ENCODE assay signal across 8 mouse cellular contexts in the genomic region with DNA sequence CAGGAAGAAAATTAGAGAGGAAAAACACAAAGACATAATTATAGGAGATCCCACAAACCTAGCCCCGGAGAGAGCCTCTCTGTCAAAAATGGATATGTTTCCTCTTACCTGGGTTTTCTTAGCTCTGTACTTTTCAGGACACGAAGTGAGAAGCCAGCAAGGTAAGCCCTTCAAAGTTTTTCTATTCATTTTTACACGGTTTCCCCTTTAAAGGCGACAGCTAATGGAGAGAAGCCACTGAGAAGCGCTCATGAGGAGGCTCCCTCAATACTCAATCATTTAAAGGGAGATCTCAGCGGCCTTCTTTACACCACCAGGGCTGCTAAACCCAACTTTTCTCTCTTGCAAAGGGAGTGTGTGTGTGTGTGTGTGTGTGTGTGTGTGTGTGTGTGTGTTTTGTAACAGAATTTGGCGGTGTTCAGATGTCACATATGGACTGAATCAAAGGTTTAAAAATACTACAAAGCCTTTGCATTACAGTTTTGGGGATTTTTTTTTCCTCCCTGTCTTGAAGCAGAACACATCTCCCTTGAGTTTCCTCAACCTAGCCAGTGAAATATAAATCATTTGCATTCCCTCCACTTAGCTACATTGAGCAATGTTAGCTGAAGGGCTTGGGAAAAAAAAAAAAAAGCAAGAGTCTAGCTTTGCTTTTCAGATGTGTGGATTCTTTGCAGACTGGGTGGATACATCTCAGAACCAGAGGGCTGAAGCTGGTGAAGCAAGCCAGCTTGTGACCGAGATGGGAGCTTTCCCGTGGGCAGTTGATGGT. TPM values are rescaled to one million over a fixed set of nuclear protein-coding genes. Genes with fewer than 3 reads are reported as not detected.
DNase-seq lines count a peak whose midpoint lies in the region; ATAC-seq and TF ChIP-seq lines count a peak whose summit lies in the region.

No protein-coding gene starts in this region.

- H3K4me2 ChIP-seq in limb, embryonic 14.5 days (replicated peaks; ENCODE audit: low read depth, low read length, severe bottlenecking): peak overlapping the region; percentile 98
- peak overlapping the region; percentile 96 for H3K4me2 ChIP-seq in stomach, embryonic 15.5 days

- H3K4me1 ChIP-seq in megakaryocyte, embryonic 14.5 days: peaks cover 41% of the 10 kb centered on the region
- H3K4me1 ChIP-seq in limb, embryonic 14.5 days (ENCODE audit: control insufficient read depth, insufficient read depth, low read length): peaks cover 38% of the 10 kb centered on the region
- peaks cover 28% of the 10 kb centered on the region for H3K4me1 ChIP-seq in stomach, embryonic 15.5 days

- H3K36me3 ChIP-seq in megakaryocyte, embryonic 14.5 days (replicated peaks; ENCODE audit: low read length): no peaks in the 10 kb centered on the region
- H3K36me3 ChIP-seq in limb, embryonic 14.5 days (ENCODE audit: control insufficient read depth, insufficient read depth, low read length): no peaks in the 10 kb centered on the region
- H3K36me3 ChIP-seq in stomach, embryonic 15.5 days: no peaks in the 10 kb centered on the region

- H3K9ac ChIP-seq in limb, embryonic 14.5 days (ENCODE audit: low read depth, low read length, severe bottlenecking): peak overlapping the region; percentile 73
- peak overlapping the region; percentile 27; the same call in 1 of the 2 replicates for H3K9ac ChIP-seq in stomach, embryonic 15.5 days

- no peak for TF ChIP-seq POLR2A in limb, embryonic 14.5 days (IDR thresholded peaks at IDR 0.05; ENCODE audit: borderline replicate concordance, extremely low read depth, insufficient read depth, insufficient read length)

- peak overlapping the region; percentile 77 for H3K27ac ChIP-seq in limb, embryonic 14.5 days (replicated peaks; ENCODE audit: low read depth, low read length)
- peak overlapping the region; percentile 73 for H3K27ac ChIP-seq in stomach, embryonic 15.5 days

- no peak for ATAC-seq in megakaryocyte, adult 5-6 weeks (ENCODE audit: poor library complexity, severe bottlenecking)
- ATAC-seq in limb, embryonic 14.5 days (ENCODE audit: low FRiP score, low read depth): no peak
- ATAC-seq in stomach, embryonic 15.5 days (ENCODE audit: insufficient read depth, low FRiP score, low read depth): no peak

- peak; percentile 58 for DNase-seq in embryo, embryonic 10.5 days (ENCODE audit: low spot score)
- no peak for DNase-seq in embryo, embryonic 11 days
- peak; percentile 55 for DNase-seq in limb, embryonic 14.5 days (ENCODE audit: low spot score)
- DNase-seq in adrenal gland, adult 8-10 months: no peak
- DNase-seq in layer of hippocampus, postnatal 25 days (ENCODE audit: extremely low spot score in 1 of 2, low spot score in 1 of 2): no peak

- H3K27me3 ChIP-seq in megakaryocyte, embryonic 14.5 days (replicated peaks): peaks cover 87% of the 10 kb centered on the region
- peaks cover 20% of the 10 kb centered on the region; the same call in 1 of the 2 replicates for H3K27me3 ChIP-seq in limb, embryonic 14.5 days (ENCODE audit: control insufficient read depth, insufficient read depth, low read length)
- H3K27me3 ChIP-seq in stomach, embryonic 15.5 days (replicated peaks): 0 out of 2 replicates have a peak, but pooled peaks cover 9% of the 10 kb centered on the region

- H3K4me3 ChIP-seq in megakaryocyte, embryonic 14.5 days (replicated peaks): peak overlapping the region; percentile 42
- H3K4me3 ChIP-seq in limb, embryonic 14.5 days (replicated peaks; ENCODE audit: low read length): peak overlapping the region; percentile 69
- peak overlapping the region; percentile 68 for H3K4me3 ChIP-seq in stomach, embryonic 15.5 days (replicated peaks)

- no peaks in the 10 kb centered on the region for H3K9me3 ChIP-seq in megakaryocyte, embryonic 14.5 days
- no peaks in the 10 kb centered on the region for H3K9me3 ChIP-seq in limb, embryonic 14.5 days (ENCODE audit: control insufficient read depth, low read length)
- no peaks in the 10 kb centered on the region for H3K9me3 ChIP-seq in stomach, embryonic 15.5 days

- WGBS in limb, embryonic 14.5 days: under 1% methylated on average over 9 of the region's 9 CpGs
- WGBS in stomach, embryonic 15.5 days: 10% methylated on average over 9 of the region's 9 CpGs

RNA-seq across cellular contexts. Expression of a gene that starts 1.2 kb away (rescaled TPM):
- polyA plus RNA-seq in megakaryocyte, embryonic 14.5 days (2012; ENCODE audit: insufficient read depth, low replicate concordance): 0.39 and 3.2 TPM in 2 replicates
- total RNA-seq in megakaryocyte, adult 5-6 weeks (2015): 3.5 and 3.9 TPM in 2 replicates
- total RNA-seq in megakaryocyte, adult 5-6 weeks (2017): 5.9 and 6.5 TPM in 2 replicates
- 60.3 and 64.5 TPM in 2 replicates for polyA plus RNA-seq in limb, embryonic 14.5 days (2012; rRNA removed)
- polyA plus RNA-seq in limb, embryonic 14.5 days (2014; fragmentation: Nextera tagmentation; extraction: Ambion mirVana): 30.4 and 34.2 TPM in 2 replicates
- 28.0 and 35.5 TPM in 2 replicates for polyA plus RNA-seq in stomach, embryonic 15.5 days (2015; fragmentation: Nextera tagmentation; extraction: Ambion mirVana)
- 10 to 100 TPM; 38.0 to 54.0 (median 45.8) TPM for total RNA-seq in adrenal gland, adult 8-10 months (2022)
- 10 to 100 TPM; 53.0 to 65.4 TPM for total RNA-seq in layer of hippocampus, postnatal 25 days (2021)

Comparison
In these comparisons a context has a peak if more than half of its experiments do, and no peak if none do; other contexts are left out.
1. DNase-seq: peak in embryo, embryonic 10.5 days (single experiment) and limb, embryonic 14.5 days (single experiment); none in embryo, embryonic 11 days (single experiment), adrenal gland, adult 8-10 months (single experiment) and layer of hippocampus, postnatal 25 days (0 of 2).
2. RNA of a gene that starts 1.2 kb away (total RNA-seq): 53.0 to 65.4 TPM in layer of hippocampus, postnatal 25 days and 38.0 to 54.0 TPM in adrenal gland, adult 8-10 months; 3.5 to 6.5 TPM in megakaryocyte, adult 5-6 weeks; every median in the first group is over 4 times any median in the second.
3. Peak in every context shown above with its lines, with median percentiles within 50 percentile points of each other: H3K4me3 ChIP-seq.